Mouse (Mus musculus) liver, adult 2 months (tissue): ENCODE measurements around the gene Sumo2. TPM values are rescaled to one million over a fixed set of nuclear protein-coding genes. Genes with fewer than 3 reads are reported as not detected.

Source experiments
- DNase-seq: peaks from one replicate; pipeline ENCODE4 v3.0.0-alpha.2; 2011; ENCODE audit warnings: low read depth, low spot score; ENCODE audit errors: extremely low read depth
- H3K27ac ChIP-seq: fragments of 200-500 bp; replicated peaks from 2 replicates; pipeline ENCODE4 v1.5.1; 2012; ENCODE audit warnings: low read depth, mild to moderate bottlenecking, control low read depth, inconsistent platforms, low read length; ENCODE audit not compliant: insufficient read depth
- H3K27me3 ChIP-seq: fragments of 200-500 bp; 2 replicates; pipeline ENCODE4 v1.6.1; 2012; ENCODE audit warnings: mild to moderate bottlenecking, moderate library complexity, low read length, inconsistent platforms; ENCODE audit not compliant: control insufficient read depth, insufficient read depth
- H3K36me3 ChIP-seq: fragments of 200-500 bp; 2 replicates; pipeline ENCODE4 v1.6.1; 2012; ENCODE audit warnings: low read length, inconsistent platforms; ENCODE audit not compliant: control insufficient read depth, insufficient read depth
- H3K4me1 ChIP-seq: fragments of 200-500 bp; 2 replicates; pipeline ENCODE4 v1.6.1; 2011; ENCODE audit warnings: low read length; ENCODE audit not compliant: control insufficient read depth, insufficient read depth
- H3K4me3 ChIP-seq: fragments of 200-500 bp; 2 replicates; pipeline ENCODE4 v1.5.1; 2011; ENCODE audit warnings: low read depth, mild to moderate bottlenecking, control low read depth, low read length, moderate library complexity; ENCODE audit not compliant: insufficient read depth
- H3K79me2 ChIP-seq: fragments of 200-500 bp; 2 replicates; pipeline ENCODE4 v1.6.1; 2012; ENCODE audit warnings: inconsistent platforms, mild to moderate bottlenecking, low read length, moderate library complexity; ENCODE audit not compliant: control insufficient read depth, insufficient read depth
- H3K9ac ChIP-seq: fragments of 200-500 bp; 2 replicates; pipeline ENCODE4 v1.6.1; 2012; ENCODE audit warnings: low read depth, mild to moderate bottlenecking, control low read depth, inconsistent platforms, low read length
- CTCF ChIP-seq: fragments of 200-500 bp; IDR thresholded peaks from 2 replicates; pipeline ENCODE4 v1.5.1; 2011; ENCODE audit warnings: low read depth, low read length, control low read depth
- POLR2A ChIP-seq: fragments of 200-500 bp; IDR thresholded peaks from 2 replicates; pipeline ENCODE4 v1.6.1; 2011; ENCODE audit warnings: low read length, control low read depth; ENCODE audit not compliant: insufficient read depth; ENCODE audit errors: extremely low read depth
- WGBS: fragments of 180-500 bp; shearing (Covaris S2); methylation state at CpG from one replicate; pipeline ENCODE4 v1.1.7; 2018; 5-methylcytosine and 5-hydroxymethylcytosine counted together
- polyA plus RNA-seq: library from polyadenylated mRNA; depleted of rRNA; stranded (reverse); fragments of >200 nt; gene quantifications from 2 replicates; pipeline ENCODE4 v1.2.3, GENCODE M21; 2012
- total RNA-seq: library from RNA; depleted of rRNA; stranded (reverse); fragments of >200 nt; gene quantifications from 2 replicates; pipeline ENCODE4 v1.2.3, GENCODE M21; 2014

Gene Sumo2
- total and polyA plus RNA-seq, 2 experiments = 24.0 to 106 TPM

DNA sequence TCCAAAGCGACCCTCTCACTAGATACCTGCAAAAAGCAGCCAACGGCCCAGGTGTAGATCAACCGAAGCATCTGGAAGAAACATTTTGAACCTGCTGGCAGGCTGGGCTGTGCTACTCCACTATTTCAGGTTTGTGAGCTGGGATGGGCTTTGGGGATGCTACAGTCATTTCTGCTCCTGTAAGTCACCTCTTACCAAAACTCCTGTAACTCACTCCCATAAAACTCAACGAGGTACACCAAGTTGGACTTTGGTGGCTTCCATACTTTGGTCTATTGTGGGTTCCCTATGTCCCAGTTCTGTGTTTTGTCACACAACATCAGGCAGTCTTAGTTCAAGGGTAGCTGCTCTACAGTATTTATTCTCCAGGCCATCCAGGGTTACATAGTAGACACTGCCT is 15.0 kb downstream of the Sumo2 start:
- Histone ChIP-seq H3K27ac (no peak overlapping the region), H3K4me3 (no peak overlapping the region), H3K79me2 (no peaks in the 10 kb centered on the region), H3K36me3 (peaks cover 24% of the 10 kb centered on the region), H3K4me1 (peaks cover 1% of the 10 kb centered on the region; the same call in 1 of the 2 replicates), H3K27me3 (no peaks in the 10 kb centered on the region), H3K9ac (no peak overlapping the region)
- WGBS = 82% methylated on average over 4 of the region's 4 CpGs
- no peak for DNase-seq
- TF ChIP-seq POLR2A = no peak
- TF ChIP-seq CTCF = no peak

DNA sequence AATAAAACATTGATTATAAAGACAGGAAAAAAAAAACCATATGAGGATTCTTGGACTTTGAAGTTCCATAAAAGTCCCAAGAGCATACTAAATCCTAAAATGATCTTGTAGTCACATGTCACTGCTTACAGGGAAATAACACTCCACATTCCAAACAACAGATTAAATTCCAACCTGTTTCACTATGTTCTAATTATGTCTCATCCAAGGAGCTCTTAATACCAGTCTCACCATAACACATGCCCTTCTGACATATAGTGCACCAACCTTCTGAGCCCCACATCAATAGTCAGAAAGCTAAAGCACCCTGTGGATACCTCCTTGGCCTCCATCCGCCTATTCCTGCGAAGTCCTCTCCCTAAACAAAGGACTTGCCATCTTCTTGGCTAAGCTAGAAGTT is 15.9 kb downstream of the Sumo2 start:
- peaks cover 1% of the 10 kb centered on the region; the same call in 1 of the 2 replicates for H3K4me1 ChIP-seq
- no peaks in the 10 kb centered on the region for H3K79me2 ChIP-seq
- H3K27ac ChIP-seq = no peak overlapping the region
- no peak for DNase-seq
- no peaks in the 10 kb centered on the region for H3K27me3 ChIP-seq
- TF ChIP-seq POLR2A (no peak), CTCF (no peak)
- 94% methylated on average over 2 of the region's 2 CpGs for WGBS
- no peak overlapping the region for H3K4me3 ChIP-seq
- H3K36me3 ChIP-seq = peaks cover 16% of the 10 kb centered on the region
- H3K9ac ChIP-seq = no peak overlapping the region

DNA sequence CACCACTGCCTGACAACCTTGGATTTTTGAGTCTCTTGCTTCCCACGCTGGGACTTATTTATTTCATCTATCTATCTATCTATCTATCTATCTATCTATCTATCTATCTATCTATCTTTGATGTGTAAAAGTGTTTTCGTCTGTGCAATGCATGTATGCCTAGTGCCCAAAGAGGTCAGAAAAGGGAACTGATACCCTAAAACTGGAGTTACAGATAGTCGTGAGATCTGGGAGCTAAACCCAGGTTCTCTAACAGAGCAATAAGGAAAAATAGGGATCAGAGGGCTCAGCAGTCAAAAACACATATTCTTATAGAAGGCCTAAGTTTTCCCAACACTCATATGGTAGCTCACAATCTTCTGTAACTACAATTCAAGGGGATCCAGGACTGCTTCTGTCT is 16.5 kb downstream of the Sumo2 start:
- WGBS = 88% methylated on average over 3 of the region's 3 CpGs
- DNase-seq = no peak
- H3K27me3 ChIP-seq = no peaks in the 10 kb centered on the region
- H3K27ac ChIP-seq = no peak overlapping the region
- H3K4me1 ChIP-seq = peaks cover 1% of the 10 kb centered on the region; the same call in 1 of the 2 replicates
- H3K4me3 ChIP-seq = no peak overlapping the region
- H3K9ac ChIP-seq = no peak overlapping the region
- no peaks in the 10 kb centered on the region for H3K79me2 ChIP-seq
- H3K36me3 ChIP-seq = peaks cover 13% of the 10 kb centered on the region
- TF ChIP-seq POLR2A = no peak
- no peak for TF ChIP-seq CTCF

DNA sequence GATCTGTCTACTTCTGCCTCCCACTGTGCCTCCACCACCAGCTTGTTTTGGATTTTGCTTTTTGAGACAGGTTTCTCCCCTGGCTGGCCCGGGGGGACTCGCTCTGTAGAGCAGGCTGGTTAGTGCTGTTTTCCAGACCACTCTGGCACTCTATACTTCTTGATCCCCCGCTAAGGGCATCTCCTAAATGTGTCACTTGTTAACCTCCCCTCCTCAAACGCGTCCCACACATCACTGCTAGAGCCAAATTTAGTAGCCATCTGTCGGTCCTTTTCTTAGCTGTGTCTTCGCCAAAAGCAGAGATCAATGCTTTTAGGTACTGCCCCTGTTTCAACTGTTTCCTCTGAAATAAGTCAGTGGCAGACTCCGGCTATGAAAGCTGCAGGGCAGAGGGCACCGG is 17.4 kb downstream of the Sumo2 start:
- Histone ChIP-seq H3K4me1 (peaks cover 1% of the 10 kb centered on the region; the same call in 1 of the 2 replicates), H3K27ac (no peak overlapping the region), H3K9ac (no peak overlapping the region), H3K79me2 (0 out of 2 replicates have a peak, but pooled peaks cover 3% of the 10 kb centered on the region), H3K4me3 (no peak overlapping the region), H3K27me3 (no peaks in the 10 kb centered on the region), H3K36me3 (peaks cover 5% of the 10 kb centered on the region)
- no peak for DNase-seq
- TF ChIP-seq CTCF (no peak), POLR2A (no peak)
- WGBS = 52% methylated on average over 9 of the region's 9 CpGs

DNA sequence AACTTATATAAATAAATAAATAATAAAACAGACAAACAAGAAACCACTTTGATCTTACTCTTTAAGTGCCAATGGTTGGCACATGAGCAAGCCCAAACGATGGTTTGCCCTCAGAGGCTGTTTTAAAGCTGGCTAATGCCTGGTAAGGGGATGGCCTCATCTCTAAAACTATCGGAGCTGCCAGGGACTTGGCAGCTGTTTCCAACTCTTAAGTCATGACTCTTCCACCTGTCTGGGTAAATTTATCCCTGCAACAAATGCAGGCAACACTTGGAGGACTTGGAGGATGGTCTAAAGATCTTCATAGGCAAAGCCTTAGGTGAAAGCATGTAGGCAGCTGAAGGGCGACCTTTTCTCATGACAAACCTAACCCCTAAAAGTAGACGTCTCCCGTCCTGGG is 19.1 kb downstream of the Sumo2 start:
- no peak for DNase-seq
- no peak overlapping the region for H3K9ac ChIP-seq
- TF ChIP-seq POLR2A (no peak), CTCF (no peak)
- 72% methylated on average over 5 of the region's 5 CpGs for WGBS
- H3K27ac ChIP-seq = no peak overlapping the region
- 0 out of 2 replicates have a peak, but pooled peaks cover 3% of the 10 kb centered on the region for H3K79me2 ChIP-seq
- no peak overlapping the region for H3K4me3 ChIP-seq
- no peaks in the 10 kb centered on the region for H3K36me3 ChIP-seq
- H3K4me1 ChIP-seq = peaks cover 4% of the 10 kb centered on the region; the same call in 1 of the 2 replicates
- no peaks in the 10 kb centered on the region for H3K27me3 ChIP-seq

DNA sequence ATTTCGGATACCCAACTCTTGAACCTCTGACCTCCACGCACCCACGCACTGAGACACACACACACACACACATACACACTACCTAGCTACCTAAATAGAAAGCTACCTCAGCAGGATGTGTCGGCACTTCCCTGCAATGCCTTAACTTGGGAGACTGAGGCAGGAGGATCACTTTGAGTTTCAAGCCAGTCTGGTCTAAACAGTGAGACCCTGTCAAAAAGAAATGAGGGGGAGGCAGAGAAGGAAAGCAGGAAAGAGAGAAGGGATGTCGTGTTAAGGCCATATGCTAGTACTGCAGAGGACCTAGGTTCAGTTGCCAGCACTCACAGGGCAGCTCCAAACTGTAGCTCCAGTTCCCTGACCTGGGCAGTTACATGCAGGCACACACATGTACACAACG is 21.1 kb downstream of the Sumo2 start:
- Histone ChIP-seq H3K79me2 (0 out of 2 replicates have a peak, but pooled peaks cover 3% of the 10 kb centered on the region), H3K27me3 (no peaks in the 10 kb centered on the region), H3K36me3 (no peaks in the 10 kb centered on the region), H3K4me1 (peaks cover 5% of the 10 kb centered on the region), H3K4me3 (no peak overlapping the region), H3K27ac (no peak overlapping the region), H3K9ac (no peak overlapping the region)
- DNase-seq = no peak
- TF ChIP-seq CTCF = no peak
- TF ChIP-seq POLR2A = no peak
- 59% methylated on average over 6 of the region's 6 CpGs for WGBS
